Mouse (Mus musculus): ENCODE results near the gene Akr1b7.
"Not testable (repeated sequence)": the region's sequence is repeated elsewhere in the genome, so short reads cannot be mapped to it uniquely, and the experiment has no call there.

Akr1b7 gene

GRCm38 (mm10) chr6:34412023-34412422, at the start of gene Akr1b7:
Akr1b7 (plus strand) TSS chr6:34412334.
- no peak for DNase-seq (ENCODE audit: extremely low spot score, low read depth, low spot score)

- DNase-seq (ENCODE audit: extremely low spot score, low read depth, low spot score), result no peak
Measured at GRCm38 (mm10) chr6:34364217-34365136, 47.7 kb upstream of the Akr1b7 start.

DNA sequence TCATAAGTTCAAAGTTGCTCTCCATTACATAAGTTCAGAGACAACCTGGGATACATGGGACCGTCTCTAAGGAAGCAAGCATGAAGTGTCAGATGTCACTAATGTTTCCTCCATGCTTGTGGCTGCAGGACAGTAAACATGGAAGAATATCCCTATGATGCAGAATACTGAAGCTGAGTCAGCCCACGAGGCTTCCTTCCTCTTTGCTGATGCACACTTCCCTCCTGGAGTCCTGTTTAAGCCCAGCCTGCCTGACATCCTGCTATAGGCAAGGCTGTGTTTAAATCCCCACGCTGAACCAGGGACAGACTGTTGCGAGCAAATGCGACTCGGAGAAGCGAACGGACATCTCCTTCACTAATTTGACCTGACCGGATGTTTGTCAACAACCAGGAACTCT, 44.1 kb upstream of the Akr1b7 start:
- DNase-seq (ENCODE audit: extremely low spot score, low read depth, low spot score), result no peak

DNA sequence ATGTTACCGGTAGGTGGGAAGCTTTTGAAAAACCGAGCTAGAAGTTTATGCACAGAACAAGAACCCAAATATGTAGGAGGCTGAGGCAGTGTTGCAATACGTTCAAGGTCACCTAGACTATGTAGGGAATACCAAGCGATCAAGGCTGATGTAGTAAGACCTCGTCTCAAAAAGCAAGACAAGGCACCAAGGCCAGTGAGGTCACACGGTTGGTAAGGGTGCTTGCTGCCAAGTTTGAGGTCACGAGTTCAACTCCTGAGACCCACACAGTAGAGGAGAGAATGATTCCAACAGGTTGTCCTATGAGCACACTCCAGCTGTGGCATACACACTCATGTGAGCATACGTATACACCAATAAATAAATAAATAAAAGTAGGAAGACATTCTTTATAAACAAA, 42.1 kb upstream of the Akr1b7 start:
- no peak for DNase-seq (ENCODE audit: extremely low spot score, low read depth, low spot score)

- DNase-seq (ENCODE audit: extremely low spot score, low read depth, low spot score), result peak; percentile 78
Measured at GRCm38 (mm10) chr6:34371700-34372351, 40.3 kb upstream of the Akr1b7 start.

- DNase-seq (ENCODE audit: extremely low spot score, low read depth, low spot score), result no peak
Measured at GRCm38 (mm10) chr6:34373841-34374240, 38.3 kb upstream of the Akr1b7 start.

GRCm38 (mm10) chr6:34375888-34376287, 36.2 kb upstream of the Akr1b7 start:
- not testable (repeated sequence) for DNase-seq (ENCODE audit: extremely low spot score, low read depth, low spot score)

DNA sequence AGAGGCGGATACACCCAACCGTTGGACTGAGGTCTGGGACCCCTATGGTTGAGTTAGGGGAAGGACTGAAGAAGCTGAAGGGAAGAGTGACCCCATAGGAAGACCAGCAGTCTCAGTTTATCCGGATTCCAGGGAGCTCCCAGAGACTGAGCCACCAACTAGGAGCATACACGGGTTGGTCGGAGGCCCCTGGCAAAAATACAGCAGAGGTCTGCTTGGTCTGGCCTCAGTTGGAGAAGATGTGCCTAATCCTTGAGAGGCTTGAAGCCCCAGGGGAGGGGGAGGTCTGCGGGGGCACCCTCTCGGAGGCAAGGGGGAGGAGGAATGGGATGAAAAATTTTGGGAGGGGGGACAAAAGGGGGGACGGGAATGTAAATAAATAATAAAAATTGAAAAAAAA, 28.7 kb upstream of the Akr1b7 start:
- DNase-seq (ENCODE audit: extremely low spot score, low read depth, low spot score), result no peak

DNA sequence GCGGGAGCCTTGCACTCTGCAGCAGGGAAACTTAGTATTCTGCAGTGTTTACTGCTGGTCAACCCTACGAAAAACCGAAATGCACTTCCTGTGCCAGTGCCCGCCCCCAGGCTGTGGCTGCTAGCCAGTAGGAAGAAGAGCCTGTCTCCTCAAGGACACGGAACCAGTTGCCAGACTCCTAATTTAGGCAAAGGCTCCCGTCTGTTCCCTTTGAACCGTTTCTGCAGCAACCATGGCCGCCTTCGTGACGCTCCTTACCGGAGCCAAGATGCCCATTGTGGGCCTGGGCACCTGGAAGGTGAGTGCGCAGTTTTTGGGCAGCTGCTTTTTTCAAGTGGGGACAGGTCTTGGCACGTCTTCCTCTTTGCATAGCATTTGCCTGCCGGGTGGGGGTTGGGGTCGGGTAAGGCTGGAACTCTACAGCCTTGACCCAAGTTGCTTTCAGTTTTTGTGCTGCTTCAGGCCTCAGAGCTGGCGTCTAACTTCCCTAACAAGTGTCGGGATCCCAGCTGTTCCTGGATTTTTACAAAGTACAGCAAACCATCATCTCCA, 27.9 kb upstream of the Akr1b7 start, which contains the start of gene Akr1b10:
Gene Akr1b10, plus strand, starts transcription at position 109 of the 552 bp plus-strand sequence.
- DNase-seq (ENCODE audit: extremely low spot score, low read depth, low spot score), result peak; percentile 12

- peak; percentile 12 for DNase-seq (ENCODE audit: extremely low spot score, low read depth, low spot score)
Measured at GRCm38 (mm10) chr6:34384701-34385370, 27.3 kb upstream of the Akr1b7 start.

- no peak for DNase-seq (ENCODE audit: extremely low spot score, low read depth, low spot score)
Measured at GRCm38 (mm10) chr6:34388420-34389156, 23.5 kb upstream of the Akr1b7 start.

DNA sequence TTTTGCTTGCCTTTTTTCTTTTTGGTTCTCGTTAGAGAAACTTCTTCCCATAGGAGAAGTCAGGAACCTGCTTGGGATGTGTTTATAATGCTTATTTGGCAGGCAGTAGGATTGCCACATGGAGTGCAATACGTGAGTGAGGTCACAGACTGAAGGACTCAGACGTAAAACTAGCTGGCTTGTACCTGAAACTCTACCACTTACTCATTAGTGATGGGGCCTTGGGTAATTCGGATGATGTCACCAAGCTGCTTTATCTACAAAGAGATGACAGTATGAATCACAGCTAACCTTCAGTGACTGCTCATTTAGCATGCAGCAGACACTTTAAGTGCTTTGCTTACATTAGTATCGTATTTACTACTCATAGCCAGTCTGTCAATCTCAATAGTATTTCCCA, 16.2 kb upstream of the Akr1b7 start:
- no peak for DNase-seq (ENCODE audit: extremely low spot score, low read depth, low spot score)

DNA sequence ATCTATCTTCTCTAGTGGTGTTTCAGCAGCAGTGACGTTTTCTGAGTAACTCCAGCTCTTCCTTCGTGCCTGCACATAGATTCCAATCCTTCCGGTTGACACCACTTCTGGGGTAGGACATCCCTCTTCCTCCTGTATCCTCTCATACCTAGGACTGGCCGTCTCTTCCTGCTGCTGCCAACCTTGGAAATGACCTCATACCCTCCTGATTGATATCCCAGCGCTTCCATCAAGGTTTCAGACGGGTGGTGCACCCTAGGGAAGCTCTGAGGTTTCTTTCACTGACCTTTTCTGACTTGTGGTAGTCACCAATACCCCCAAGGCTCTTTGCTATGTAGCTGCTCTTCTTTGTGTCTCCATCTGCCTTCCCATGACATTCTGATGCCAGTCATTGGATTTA, 13.7 kb upstream of the Akr1b7 start:
- DNase-seq (ENCODE audit: extremely low spot score, low read depth, low spot score), result no peak

DNA sequence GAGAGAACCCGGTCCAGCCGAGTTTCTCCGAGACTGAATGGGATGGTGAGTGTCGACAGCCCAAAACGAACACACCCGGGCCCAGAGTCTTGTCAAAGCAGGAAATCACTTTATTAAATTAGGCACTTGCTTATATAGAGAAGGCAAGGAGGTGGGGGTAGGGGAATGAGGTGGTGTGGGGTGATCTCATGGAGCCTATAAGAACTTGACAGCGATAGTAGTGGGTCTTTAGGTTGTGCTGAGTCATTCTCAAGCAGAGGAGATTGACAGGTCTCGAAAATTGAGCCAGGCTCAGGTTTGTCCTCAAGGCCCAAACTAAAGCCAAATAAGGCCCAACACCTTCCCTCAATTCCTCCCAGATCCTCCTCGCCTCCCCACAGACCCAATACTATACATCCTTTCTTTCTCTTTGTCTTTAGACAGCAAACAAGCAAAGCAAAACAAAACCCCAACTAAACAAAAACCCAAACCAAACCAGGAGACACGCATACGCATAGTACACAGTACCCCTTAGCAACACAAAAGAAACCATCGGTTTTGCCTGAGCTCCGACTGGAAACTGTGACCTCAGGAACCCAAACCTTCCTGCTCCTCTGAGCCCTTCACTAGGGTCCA, 12.4 kb upstream of the Akr1b7 start:
- no peak for DNase-seq (ENCODE audit: extremely low spot score, low read depth, low spot score)

GRCm38 (mm10) chr6:34400696-34401095, 11.4 kb upstream of the Akr1b7 start:
- no peak for DNase-seq (ENCODE audit: extremely low spot score, low read depth, low spot score)

DNA sequence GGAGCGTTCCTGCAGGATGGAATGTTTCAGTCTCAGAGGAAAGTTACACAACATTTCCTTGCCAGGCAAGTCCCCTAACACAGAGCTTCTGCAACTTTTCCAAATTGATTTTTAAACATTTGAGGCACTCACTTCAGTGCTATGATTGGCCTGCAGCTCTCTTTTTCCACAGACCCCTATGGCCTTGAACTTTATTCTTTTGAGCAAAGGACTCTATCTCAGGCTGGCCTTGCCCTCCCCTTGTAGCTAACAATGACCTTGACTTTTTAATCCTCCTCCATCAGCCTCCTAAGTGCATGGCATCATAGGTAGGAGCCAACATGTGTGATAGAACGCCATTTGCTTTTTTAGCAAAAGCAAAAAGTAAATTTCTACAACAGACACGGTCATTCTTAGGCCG, 5.4 kb upstream of the Akr1b7 start:
- no peak for DNase-seq (ENCODE audit: extremely low spot score, low read depth, low spot score)

DNA sequence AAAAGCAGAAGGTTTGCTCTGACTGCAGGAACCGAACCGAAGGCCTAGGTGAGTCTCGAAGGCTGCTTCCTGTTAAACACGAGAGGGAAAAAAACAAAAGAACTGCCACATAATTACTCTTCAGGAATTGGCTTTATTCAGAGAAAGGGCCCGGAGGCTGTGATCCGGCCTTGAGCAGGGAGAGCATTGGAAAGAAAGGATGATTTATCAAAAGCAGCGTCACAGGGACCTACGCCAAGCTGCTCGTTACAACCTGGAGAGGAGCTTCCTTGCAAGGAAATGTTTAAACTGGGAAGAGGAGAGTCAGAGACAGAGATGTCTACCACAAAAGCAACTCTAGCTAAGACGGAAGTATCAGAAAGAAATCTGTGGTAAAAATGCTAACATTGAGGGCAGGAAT, 4.7 kb upstream of the Akr1b7 start:
- no peak for DNase-seq (ENCODE audit: extremely low spot score, low read depth, low spot score)

GRCm38 (mm10) chr6:34412688-34413087, 554 bp downstream of the Akr1b7 start:
- no peak for DNase-seq (ENCODE audit: extremely low spot score, low read depth, low spot score)

DNA sequence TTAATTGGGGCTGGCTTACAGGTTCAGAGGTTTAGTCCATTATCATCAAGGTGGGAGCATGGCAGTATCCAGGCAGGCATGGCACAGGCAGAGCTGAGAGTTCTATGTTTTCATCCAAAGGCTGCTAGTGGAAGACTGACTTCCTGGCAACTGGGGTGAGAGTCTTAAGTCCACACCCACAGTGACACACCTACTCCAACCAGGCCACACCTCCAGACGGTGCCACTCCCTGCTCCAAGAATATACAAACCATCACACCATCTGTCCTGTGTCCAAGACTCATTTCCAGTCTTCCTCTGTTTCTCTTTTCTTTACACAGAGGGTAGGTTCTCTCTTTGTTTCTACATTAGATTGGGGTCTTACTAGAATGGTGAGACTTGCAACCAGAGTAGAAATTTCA, 1.3 kb downstream of the Akr1b7 start:
- not testable (repeated sequence) for DNase-seq (ENCODE audit: extremely low spot score, low read depth, low spot score)

DNA sequence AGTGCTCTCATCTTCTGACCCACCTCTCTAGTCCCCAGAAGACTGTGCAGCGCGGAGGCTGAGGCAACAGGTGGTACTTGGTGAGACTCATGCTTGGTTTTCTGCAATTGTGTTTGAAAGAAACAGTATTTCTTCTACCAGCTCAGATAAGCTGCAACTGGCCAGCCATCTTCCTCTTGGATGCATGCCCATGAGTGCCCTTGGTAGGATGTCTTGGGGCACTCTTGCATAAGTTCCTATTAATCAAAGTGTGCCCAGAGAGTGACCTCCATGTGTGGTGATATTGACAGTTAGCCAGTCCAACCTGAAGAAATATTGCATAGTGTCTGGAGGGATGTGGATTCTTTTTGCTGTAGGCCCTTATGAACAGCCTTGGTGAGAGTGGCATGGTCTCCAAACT, 4.4 kb downstream of the Akr1b7 start:
- no peak for DNase-seq (ENCODE audit: extremely low spot score, low read depth, low spot score)
